Mouse (Mus musculus) layer of hippocampus, postnatal 10 days (tissue): ENCODE results near the gene Ppp1r27. TPM values are rescaled to one million over a fixed set of nuclear protein-coding genes. Genes with fewer than 3 reads are reported as not detected.
A peak's percentile ranks its signal among the peaks of the same experiment; 100 is the strongest.
"Not testable (repeated sequence)": the region's sequence is repeated elsewhere in the genome, so short reads cannot be mapped to it uniquely, and the experiment has no call there.

Experiments used
- DNase-seq, 2 experiments: peaks; one replicate each; pipeline ENCODE4 v3.0.0; 2021; ENCODE audit warnings: low spot score in 2 of 2
- long read RNA-seq: library from polyadenylated mRNA; stranded (forward); transcript quantifications from one replicate; pipeline ENCODE4 v2.0.0, GENCODE M21; 2023
- total RNA-seq, 2 experiments: library from RNA; stranded (reverse); gene quantifications; 2 replicates each; pipeline ENCODE4 v1.2.3; 2021

The Ppp1r27 gene
- not detected for total RNA-seq
- long read RNA-seq: 0 reads

DNA sequence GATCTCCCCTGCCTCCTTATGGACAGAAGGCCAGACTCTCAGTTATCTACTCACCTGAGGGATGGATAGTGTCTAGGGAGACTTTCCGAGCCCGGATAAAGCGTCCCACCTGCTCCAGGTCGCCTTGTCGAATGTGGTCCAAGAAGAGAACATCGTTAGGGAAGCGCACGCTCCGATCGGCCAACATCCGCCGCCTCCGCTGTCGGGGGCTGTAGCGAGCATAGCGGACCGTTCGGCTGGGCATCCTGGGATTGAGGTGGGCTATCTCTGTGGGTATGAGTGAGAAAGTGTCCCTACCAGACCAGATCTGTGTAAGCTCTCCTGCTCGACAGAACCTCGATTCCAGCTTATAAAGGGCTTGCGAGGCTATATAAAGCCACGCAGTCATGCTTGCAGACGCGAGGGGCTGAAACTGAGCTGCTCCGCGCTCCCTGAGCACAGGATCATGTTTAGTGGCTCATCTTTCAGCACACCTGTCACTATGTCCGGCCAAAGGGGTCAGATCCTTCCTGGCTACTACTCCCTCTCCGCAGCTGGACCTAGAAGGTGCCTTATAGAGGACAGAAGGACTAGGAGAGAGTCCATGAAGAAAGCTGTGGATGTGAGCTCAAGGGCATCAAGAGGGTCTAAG, at the start of gene Ppp1r27:
TSS of gene Ppp1r27 (minus strand) at position 323 of the 631 bp plus-strand sequence.
- DNase-seq: no peak

DNA sequence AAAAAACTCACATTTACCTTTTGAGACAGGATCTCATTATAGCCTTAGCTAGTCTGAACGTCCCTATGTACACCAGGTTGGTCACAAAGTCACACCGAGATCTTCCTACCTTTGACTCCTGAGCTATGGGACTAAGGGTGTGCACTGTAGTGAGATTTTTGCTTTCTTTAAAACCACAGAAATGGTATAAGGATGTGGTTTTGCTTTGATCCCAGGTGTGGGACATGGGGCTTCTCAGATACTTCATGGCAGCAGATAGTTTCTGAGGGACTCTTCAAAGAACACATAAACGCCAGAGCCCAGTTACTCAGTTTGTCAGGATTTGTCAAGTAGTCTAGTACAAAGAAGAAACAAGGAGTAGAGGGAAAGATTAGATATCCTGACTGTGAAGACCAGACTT, 49.8 kb upstream of the Ppp1r27 start:
- DNase-seq: no peak

DNA sequence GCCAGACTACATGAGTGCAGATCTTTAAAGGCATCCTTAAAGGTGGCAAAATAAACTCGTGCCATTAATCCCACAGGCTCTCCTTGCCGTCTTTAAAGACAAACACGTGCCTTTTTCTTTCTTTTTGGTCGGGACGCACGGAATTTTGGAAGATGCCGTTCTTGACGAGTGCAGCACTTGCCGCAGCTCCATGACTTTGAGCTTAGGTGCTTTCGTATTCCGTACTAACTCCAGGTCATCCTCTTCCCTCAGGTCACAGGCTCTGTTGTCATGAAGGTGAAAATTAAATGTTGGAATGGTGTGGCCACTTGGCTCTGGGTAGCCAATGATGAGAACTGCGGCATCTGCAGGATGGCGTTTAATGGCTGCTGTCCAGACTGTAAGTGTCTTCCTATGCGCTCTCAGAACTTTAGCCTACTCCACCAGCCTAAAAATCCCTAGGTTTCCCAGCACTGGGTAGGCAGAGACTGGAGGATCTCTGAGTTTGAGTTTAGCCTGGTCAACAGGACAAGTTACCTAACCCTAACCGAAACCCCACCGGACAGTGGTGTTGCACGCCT, 48.1 kb upstream of the Ppp1r27 start:
- DNase-seq: no peak

DNA sequence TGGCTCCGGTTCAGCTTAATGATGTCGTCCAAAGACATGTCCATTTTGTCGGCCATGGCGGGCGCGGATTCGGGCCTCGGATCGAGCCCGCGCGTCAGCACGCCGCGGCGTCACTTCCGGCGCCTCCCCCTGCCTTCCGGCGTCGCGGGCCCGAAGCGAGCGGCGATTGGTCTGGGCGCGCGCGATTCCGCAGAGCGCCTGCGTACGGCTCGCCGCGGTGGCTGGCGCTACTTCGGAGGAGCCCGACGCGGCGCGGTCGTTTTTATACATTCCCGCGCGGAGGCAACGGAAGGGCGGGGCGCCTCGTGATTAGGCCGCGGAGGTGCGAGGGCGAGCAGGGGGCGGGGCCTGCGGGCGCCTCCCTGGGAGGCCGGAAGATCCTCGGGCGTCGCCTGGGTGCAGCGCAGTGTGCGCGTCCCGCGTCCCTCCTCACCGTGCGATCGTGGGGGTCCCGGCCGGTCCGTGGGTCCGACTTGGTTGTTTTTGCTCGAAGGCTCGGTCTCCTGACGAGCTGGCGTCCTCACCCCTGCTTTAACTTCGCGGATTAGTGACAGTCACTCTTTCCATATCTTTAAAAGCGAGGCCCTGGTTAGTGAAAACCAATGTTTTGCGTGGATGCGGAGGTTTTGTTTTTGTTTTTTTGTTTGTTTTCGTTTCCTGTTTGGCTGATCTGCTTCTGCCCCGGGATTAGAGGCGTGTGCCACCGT, 47.5 kb upstream of the Ppp1r27 start, which contains the start of the genes Alyref and Anapc11:
TSS of gene Alyref (minus strand) at position 83 of the 707 bp plus-strand sequence.
TSS of gene Anapc11 (plus strand) at position 139 of the 707 bp plus-strand sequence.
- peak; percentile 87 to 93 for DNase-seq

DNA sequence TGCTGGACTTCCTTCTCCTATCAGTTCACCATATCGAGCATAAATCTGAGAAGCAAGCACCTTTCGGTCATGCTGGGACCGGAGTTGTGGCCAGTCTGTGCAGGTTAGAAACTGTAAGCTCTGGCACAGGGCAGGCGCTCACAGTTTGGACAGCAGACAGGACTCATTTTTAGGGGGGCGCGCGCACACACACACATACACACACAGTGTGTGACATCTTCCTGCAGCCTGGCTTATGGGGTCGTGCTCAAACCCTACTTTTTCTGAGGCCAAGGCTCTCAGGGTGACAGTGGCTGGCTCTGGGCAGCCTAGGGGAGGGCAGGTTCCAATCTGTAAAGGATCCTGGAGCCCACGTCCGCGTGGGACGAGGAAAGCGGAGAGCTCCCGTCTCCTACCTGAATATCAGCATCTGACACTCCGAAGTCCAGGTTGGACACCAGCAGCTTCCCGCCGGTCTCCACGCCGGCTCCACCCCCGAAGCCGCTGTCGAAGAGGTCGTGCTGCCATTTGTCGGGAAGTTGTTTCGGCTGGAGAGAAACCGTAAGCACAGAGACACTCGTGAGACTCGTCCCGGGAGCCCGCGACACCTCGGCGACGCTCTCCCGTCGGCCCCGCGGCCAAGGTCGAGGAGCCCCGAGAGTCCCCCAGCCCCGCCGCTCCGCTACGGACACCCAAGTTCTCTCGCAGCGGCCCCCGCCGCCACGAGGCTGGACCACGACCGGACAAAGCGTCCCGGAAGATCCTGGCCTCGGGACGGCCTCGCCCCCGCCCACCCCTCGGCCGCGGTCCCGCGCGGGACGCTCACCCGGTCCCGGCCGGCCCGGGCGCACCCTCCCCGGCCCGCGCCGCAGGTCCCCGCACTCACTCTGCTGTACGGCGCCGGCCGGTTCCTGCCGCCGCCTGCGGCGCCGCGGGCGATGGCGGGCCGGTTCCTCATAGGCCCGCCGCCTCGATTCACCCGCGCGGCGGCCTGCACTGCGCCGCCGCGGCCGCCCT, 46.6 kb upstream of the Ppp1r27 start:
- DNase-seq: peak in 1 of 2 experiments; percentile 31

DNA sequence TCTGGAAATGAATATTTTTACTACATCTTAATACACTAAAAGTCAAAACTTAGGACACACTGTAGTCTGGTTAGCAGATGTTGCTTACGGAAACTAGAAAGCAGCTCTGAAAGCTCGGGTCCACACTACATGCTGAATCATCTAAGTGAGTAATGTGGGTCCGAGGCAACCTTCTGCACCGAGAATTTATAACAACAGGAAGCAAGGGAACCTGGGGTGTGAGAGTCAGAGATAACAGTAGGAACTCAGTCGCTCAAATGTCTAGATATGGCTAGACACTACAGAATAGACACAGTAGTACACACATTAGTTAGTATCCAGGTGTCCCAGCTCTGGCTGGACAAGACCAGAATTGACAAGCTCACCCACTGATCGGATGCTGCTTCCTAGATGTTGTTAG, 37.6 kb upstream of the Ppp1r27 start:
- no peak for DNase-seq

DNA sequence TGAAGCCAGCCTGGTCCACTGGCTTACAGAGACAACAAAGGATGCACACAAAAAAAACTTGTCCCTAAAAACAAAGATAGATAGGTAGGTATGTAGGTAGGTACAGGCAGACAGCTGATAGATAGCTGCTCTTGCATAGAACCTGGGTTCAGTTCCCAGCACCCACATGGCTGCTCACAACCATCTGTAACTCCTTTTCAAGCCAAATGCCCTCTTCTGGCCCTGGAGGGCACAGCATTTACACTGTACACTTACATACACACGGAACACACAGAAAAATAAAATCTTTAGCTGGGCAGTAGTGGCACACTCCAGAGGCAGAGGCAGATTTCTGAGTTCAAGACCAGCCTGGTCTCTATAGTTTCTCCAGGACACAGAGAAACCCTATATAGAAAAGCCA, 33.0 kb upstream of the Ppp1r27 start:
- DNase-seq: no peak

DNA sequence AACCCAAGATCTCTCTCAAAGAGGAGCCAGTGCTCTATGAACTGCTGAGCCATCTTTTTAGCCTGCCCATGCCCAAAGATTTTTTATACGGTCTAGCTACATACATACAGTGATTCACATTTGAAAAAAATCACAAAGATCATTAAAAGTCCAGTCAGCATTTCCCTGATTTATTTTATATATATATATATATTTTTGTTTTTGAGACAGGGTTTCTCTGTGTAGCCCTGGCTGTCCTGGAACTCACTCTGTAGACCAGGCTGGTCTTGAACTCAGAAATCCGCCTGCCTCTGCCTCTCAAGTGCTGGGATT, 32.0 kb upstream of the Ppp1r27 start:
- DNase-seq: not testable (repeated sequence)

DNA sequence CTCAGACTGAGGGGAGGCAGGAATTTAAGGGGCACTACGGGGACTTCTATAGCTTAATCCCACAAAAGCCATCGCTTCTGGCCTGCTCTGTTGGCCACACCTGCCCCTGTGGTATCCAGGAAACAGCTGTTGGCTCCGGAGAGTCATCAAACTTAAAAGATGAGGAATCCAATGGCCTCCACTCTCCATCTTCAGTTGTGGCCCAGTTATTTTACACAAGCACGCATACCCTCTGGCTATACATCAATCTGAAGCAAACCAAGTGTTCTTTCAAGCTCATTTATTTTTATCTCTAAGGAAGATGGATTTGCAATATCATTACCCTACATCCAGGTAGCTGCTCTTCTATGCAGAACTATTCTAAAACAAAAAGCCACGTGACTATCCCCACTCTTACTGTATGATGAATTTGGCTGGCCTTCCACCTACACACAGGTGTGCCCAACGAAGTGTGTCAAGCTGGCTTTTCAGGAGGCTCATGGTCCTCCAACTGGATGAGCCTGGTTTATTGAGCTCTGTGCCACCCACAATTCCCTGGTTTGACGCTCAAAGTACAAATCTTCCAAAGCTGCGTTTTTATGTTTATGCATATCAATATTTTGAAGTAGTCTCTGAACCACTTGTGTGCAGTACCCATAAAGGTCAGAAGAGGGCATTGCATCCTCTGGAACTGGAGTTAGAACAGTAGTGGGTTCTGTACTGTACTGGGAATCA, 31.5 kb upstream of the Ppp1r27 start:
- DNase-seq: no peak

DNA sequence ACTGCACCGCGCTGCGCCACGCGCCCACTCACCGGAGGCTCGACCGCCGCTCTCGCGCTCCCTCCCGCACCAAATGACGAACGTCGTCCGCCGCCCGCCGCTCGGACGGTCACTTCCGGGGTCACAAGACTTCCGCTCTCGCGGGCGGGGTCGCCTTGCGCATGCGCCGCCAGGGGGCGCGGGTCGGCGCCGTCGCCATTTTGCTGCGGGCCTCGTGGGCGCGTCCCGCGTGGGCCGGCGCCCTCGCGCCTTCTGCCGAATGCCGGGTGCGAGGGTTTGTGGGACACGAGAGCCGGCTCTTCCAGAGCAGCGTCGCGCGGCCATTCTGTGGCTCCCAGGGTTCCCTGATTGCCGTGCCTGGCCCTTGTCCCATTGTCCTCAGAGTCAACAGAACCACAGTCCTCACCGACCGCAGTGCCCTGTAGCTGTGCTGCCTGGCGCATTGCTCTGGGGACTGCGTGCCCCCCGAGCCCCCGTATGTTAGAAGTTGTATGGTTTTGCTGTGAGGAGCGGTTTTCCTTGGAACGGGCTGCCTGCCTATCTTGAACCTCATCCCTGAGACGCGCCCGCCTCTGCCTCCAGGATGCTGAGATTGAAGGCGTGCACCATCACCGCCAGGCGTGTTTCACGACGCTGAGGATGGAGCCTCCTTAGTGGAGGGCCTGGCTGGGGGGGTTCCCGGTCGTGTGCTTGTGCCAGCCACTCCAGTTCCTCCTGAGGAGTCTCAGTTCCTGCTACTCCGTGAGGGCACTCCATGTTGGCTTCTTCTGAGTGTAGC, 30.7 kb upstream of the Ppp1r27 start, which contains the start of gene Arhgdia:
TSS of gene Arhgdia (minus strand) at position 135 of the 778 bp plus-strand sequence.
- DNase-seq: peak; percentile 88 to 92

DNA sequence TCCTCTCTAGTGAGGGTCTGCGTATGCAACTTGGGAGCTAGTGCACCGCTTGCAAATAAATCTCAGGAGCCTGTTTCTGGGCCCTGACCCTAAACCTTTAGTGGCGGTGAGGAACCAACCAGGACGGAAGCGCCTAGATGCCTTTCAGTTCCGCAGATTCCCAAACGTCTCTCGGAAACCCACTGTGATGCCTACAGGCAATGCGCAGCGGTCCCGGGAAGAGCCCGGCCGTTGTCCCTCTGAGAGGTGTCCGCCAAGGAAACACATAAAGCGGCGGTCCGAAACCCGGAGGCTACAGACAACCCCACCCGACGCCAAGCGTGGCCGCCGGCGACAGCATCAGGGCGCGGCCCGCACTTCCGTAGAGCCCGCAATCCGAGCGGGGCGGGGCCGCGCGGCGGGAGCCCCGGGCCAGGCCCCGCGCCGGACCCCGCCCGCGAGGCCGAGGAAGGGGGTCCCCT, 30.0 kb upstream of the Ppp1r27 start:
- peak; percentile 45 for DNase-seq

DNA sequence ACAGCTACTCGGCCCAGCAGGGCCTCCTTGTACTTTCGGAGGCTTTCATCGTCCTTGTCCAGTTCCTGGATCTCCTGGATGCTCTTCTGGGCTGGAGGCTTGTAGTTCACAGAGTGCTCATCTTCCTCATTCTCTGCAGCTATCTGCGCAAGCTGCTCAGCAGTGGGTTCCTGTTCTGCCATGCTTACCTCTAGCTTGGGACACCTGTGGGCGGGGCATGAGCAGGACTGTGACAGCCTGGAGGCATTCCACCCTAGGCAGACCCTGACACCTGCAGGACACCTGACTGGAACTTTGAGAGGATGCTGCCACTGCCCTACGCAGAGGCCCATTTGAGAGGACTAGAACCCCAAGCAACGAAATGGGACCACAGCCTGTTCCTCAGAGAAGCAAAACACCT, 29.3 kb upstream of the Ppp1r27 start:
- DNase-seq: no peak

DNA sequence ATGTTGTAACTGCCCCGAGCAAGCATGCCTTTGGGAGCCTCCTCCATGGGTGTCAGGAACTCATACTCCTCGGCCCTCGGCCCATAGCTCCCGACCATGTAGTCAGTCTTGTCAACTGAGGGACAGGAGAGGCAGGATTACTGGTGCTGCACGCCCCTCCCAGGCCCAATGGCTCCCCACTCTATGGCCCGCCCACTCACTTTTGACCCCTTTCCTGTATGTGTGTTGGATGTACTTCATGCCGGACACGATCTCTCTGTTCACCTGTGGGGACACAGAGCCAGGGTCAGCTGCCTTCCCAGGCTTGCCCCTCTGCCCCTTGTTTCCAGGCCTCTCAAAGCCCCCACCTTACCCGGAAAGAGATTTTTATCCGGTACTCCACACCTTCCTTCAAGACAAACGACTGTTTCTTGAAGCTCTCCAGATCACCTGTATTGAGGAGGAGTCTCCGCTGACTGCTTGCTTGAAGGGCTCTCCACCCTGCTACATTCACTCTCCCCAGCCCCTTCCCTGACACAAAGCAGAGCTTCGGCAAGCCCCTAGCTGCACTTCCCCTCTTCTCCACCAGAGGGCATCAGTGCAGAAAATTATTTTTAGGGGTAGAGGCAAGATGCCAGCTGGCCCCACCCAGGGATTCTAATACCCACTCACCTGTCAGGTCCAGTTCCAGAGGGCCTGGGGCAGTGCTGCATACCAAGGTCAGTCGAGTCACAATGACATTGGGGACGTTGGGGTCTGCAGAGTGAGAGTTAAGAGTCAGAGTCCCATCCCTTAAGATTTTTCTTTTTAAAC, 28.6 kb upstream of the Ppp1r27 start:
- peak; percentile 83 to 85 for DNase-seq

DNA sequence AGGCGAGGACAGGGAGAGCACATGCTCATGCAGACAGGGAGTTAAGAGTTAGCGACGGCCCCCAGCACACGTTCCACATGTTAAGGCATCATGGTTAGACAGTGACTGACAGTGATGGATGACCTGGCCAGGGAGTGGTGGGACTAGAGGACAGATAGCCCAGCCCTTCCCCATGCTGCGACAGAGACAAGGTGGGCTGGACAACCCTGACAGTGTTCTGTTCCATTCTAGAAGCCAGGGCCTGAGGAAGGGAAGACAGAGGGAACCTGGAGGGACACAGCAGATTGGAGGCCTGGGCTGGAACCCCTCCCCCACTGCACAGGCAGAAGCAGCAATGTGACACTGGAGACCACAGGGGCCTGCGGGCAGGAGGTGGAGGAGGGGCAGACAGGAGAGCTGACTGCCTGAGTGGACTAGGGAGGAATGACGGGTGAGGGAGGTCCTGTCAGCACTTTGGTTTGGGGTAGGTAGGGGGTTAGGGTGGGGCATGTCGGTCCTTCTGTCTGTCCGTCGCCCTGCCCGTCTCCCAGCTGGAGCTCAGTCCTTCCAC, 27.8 kb upstream of the Ppp1r27 start:
- DNase-seq: no peak

DNA sequence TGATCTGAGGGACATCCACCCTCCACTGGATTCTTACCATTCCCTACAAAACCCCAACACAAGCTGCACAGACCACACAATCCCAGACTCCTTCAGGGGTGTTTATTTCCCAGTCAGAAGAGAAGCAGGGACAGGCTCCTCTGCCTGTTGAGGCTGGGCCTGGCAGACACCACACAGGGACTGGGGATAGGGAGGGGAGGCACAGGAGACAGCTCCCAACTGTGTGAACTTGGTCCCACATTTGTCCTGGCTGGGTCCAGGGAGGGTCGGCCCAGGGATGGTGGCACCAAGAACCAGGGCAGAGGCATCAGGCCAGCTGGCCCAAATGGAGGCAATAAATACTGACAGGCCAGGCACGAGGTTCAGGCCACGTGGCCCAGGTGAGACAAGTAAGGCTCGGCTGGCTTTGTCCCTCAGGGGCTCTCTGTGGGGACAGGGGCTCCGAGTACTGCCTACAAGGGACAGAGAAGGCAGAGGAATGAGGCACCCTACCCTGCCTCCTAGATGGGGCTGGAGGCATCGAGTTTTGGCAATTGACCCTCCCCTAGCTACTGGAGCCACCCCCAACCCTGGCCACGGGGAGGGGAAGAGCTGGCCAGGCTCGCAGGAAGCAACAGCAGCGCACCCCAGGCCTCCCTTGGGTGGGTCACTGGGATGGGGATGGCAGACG, 27.2 kb upstream of the Ppp1r27 start:
- no peak for DNase-seq

DNA sequence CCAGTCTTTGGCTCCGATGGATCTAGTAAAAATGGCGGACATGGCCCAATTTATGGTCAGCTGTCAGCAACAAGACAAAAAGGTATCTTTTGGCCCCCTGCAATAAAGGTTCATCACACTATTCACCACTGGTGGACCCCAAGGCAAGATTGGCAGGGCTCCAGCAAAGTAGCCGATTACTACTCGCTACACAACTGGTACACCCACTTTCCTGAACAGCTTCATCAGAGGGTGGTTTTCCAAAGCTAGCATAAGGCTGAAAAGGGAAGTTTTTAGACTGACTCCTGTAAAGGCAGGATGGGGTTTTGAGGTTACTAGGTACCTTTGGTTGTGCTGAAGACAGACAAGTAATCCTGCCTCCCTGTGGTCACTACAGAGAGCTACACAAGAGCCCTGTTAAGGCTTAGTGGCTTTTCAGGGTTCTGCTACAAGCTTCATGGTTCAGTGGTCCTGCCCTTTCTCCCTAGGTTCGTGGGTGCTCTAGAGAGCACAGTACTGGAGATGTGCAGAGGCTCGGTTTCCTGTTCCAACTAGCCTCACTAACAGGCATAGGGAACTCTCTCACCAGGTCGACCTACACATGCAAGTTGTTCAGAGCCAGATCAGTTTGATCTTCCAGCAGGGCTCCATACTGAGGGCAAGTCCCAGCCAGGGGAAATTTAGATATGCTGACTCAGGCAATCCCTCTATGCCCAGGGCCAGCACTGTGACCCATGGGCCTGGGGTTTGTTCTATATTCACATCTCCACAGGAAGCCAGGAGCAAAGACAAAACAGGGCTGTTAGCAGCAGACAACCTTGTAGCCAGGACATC, 26.5 kb upstream of the Ppp1r27 start:
- DNase-seq: peak in 1 of 2 experiments; percentile 34

DNA sequence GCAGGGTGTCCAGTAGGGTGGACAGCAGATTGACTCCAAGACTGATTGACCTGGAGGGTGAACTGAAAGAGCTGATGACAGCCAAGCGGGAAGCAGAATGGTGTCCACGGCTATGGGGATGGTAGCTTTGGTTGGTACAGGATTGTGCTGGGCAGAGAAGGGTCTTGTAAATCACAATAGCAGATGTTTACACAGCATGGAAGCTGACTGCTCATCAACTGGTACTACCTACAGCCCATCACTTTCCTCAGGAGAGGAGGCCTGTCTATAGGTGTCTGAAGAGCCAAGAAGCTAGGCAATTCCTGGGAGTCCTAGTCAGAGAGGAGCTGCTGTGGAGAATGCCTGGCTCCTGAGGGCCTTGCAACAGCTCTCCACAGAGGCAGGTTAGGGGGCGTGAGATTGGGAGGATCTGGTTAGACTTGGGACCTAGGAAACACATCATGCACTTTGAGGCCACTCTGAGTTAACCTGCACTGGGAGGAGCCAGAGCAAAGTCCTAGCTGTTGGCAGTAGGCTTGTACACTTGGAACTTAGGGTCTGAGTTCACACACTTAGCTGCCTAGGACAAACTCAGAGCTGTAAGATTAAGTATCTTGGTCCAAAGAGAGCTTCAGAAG, 25.5 kb upstream of the Ppp1r27 start:
- DNase-seq: no peak
